Mouse (Mus musculus): Measurements from ENCODE around the gene H2-Eb2.

DNA sequence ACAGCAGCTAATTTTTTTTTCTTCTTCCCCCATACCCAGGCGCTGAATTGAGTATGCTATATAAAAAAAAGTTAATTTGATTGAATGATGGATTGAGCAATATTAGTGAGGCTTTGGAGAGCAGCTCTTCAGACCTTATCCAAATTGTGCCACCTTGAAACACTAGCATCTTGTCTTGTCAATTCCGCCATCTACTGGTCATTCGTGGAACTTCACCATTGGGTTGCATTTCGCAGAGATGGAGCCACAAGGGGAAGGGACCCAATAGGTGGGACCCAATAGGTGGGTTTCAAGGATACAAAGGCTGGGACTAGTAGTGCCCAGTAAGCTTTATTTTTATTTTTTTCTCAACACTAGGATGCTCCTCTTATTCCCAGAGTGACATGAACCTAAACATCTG is 24.0 kb downstream of the H2-Eb2 start:
- no peak for TF ChIP-seq POLR2A (IDR thresholded peaks at IDR 0.05; ENCODE audit: insufficient read depth, low read depth, low read length)
- TF ChIP-seq CTCF (IDR thresholded peaks at IDR 0.05; ENCODE audit: insufficient read depth, low read depth, low read length), result no peak

Data from olfactory bulb, adult 2 months (tissue).